In genomic region chr6:25689520-25690283, GRCm38 (mm10) we compare ENCODE assay signal across 8 mouse cellular contexts. TPM values are rescaled to one million over a fixed set of nuclear protein-coding genes. Genes with fewer than 3 reads are reported as not detected.
DNase-seq lines count a peak whose midpoint lies in the region; ATAC-seq and TF ChIP-seq lines count a peak whose summit lies in the region.

No protein-coding gene starts in this region.

- H3K27ac ChIP-seq in ES-Bruce4 (ENCODE audit: insufficient read depth, low read length), result no peak overlapping the region
- no peak overlapping the region for H3K27ac ChIP-seq in embryonic facial prominence, embryonic 11.5 days (replicated peaks; ENCODE audit: low read depth, low read length)
- H3K27ac ChIP-seq in lung, postnatal 0 days (ENCODE audit: low read length), result no peak overlapping the region

- peak overlapping the region; percentile 40 for H3K4me3 ChIP-seq in ES-Bruce4 (ENCODE audit: low read depth, low read length)
- H3K4me3 ChIP-seq in embryonic facial prominence, embryonic 11.5 days (ENCODE audit: low read depth, low read length), result peak overlapping the region; percentile 46
- peak overlapping the region; percentile 45 for H3K4me3 ChIP-seq in lung, postnatal 0 days (ENCODE audit: low read depth, low read length)

- H3K4me1 ChIP-seq in ES-Bruce4 (ENCODE audit: control insufficient read depth, insufficient read depth, low read length), result no peaks in the 10 kb centered on the region
- H3K4me1 ChIP-seq in embryonic facial prominence, embryonic 11.5 days (ENCODE audit: control insufficient read depth, insufficient read depth, low read length), result peaks cover 2% of the 10 kb centered on the region; the same call in 1 of the 2 replicates
- peaks cover 7% of the 10 kb centered on the region; the same call in 1 of the 2 replicates for H3K4me1 ChIP-seq in lung, postnatal 0 days (ENCODE audit: insufficient read depth, low read depth, low read length)

- DNase-seq in adrenal gland, postnatal 10 days, result peak; percentile 61
- peak; percentile 59 for DNase-seq in embryonic facial prominence, embryonic 11.5 days (ENCODE audit: low spot score)
- DNase-seq in heart, postnatal 10 days, result peak; percentile 32 to 48
- DNase-seq in layer of hippocampus, adult 9-11 months, result peak; percentile 85
- peak; percentile 41 for DNase-seq in lung, postnatal 0 days (ENCODE audit: low spot score)
- peak; percentile 60 for DNase-seq in right cerebral cortex, postnatal 25 days
- DNase-seq in c-Kit-positive CD71-positive TER-119-positive erythroid progenitor cells, embryonic 14.5 days (ENCODE audit: low spot score), result no peak

- no peak for TF ChIP-seq EP300 in ES-Bruce4 (IDR thresholded peaks at IDR 0.05; ENCODE audit: insufficient read depth, low read depth, low read length)
- TF ChIP-seq EP300 in lung, postnatal 0 days (IDR thresholded peaks at IDR 0.05), result no peak

- intact Hi-C loops in heart, postnatal 10 days (cut with DNase I), result no loop called here

- H3K4me2 ChIP-seq in embryonic facial prominence, embryonic 11.5 days (ENCODE audit: low read depth, low read length), result peak overlapping the region; percentile 94
- peak overlapping the region; percentile 95 for H3K4me2 ChIP-seq in lung, postnatal 0 days (replicated peaks; ENCODE audit: low read depth, low read length)

- no peak for TF ChIP-seq POLR2A in ES-Bruce4 (IDR thresholded peaks at IDR 0.05; ENCODE audit: insufficient read depth, low read length)

- TF ChIP-seq CTCF in ES-Bruce4 (IDR thresholded peaks at IDR 0.05; ENCODE audit: low read depth, low read length), result no peak
- 0 out of 2 replicates have a peak, but pooled peaks have one; percentile 6 for TF ChIP-seq CTCF in lung, postnatal 0 days (IDR thresholded peaks at IDR 0.05)

- no peaks in the 10 kb centered on the region for H3K9me3 ChIP-seq in ES-Bruce4 (replicated peaks; ENCODE audit: control insufficient read depth, insufficient read depth, low read length, poor library complexity, severe bottlenecking)
- no peaks in the 10 kb centered on the region for H3K9me3 ChIP-seq in embryonic facial prominence, embryonic 11.5 days (replicated peaks; ENCODE audit: control insufficient read depth, low read length)
- no peaks in the 10 kb centered on the region for H3K9me3 ChIP-seq in lung, postnatal 0 days (ENCODE audit: low read length)

- ATAC-seq in embryonic facial prominence, embryonic 11.5 days (replicated peaks; ENCODE audit: insufficient number of reproducible peaks, low FRiP score, low TSS enrichment, low read depth), result peak; percentile 82
- ATAC-seq in lung, postnatal 0 days, result peak; percentile 35; the same call in 1 of the 2 replicates

- 0% methylated on average over 43 of the region's 43 CpGs for WGBS in embryonic facial prominence, embryonic 11.5 days
- WGBS in lung, postnatal 0 days, result 2% methylated on average over 43 of the region's 43 CpGs

- no peak overlapping the region for H3K9ac ChIP-seq in ES-Bruce4 (ENCODE audit: low read depth, poor library complexity, severe bottlenecking)
- peak overlapping the region; percentile 59 for H3K9ac ChIP-seq in embryonic facial prominence, embryonic 11.5 days (replicated peaks; ENCODE audit: low read length)
- no peak overlapping the region for H3K9ac ChIP-seq in lung, postnatal 0 days (replicated peaks; ENCODE audit: low read depth)

- H3K36me3 ChIP-seq in ES-Bruce4 (ENCODE audit: control insufficient read depth, insufficient read depth, low read length, poor library complexity, severe bottlenecking), result no peaks in the 10 kb centered on the region
- no peaks in the 10 kb centered on the region for H3K36me3 ChIP-seq in embryonic facial prominence, embryonic 11.5 days (replicated peaks; ENCODE audit: control insufficient read depth, insufficient read depth, low read depth, low read length)
- H3K36me3 ChIP-seq in lung, postnatal 0 days (ENCODE audit: insufficient read depth, low read length), result no peaks in the 10 kb centered on the region

- peaks cover 7% of the 10 kb centered on the region; the same call in 1 of the 2 replicates for H3K27me3 ChIP-seq in ES-Bruce4 (ENCODE audit: control insufficient read depth, insufficient read depth, low read length, poor library complexity, severe bottlenecking)
- H3K27me3 ChIP-seq in embryonic facial prominence, embryonic 11.5 days (ENCODE audit: control insufficient read depth, insufficient read depth, low read length), result peaks cover 9% of the 10 kb centered on the region; the same call in 1 of the 2 replicates
- H3K27me3 ChIP-seq in lung, postnatal 0 days (replicated peaks; ENCODE audit: insufficient read depth, low read length), result no peaks in the 10 kb centered on the region; the same call in 1 of the 2 replicates

RNA-seq across cellular contexts. Expression of gene Gpr37, which starts 0.8 kb away (rescaled TPM):
- 0.16 TPM in 1 of 2 replicates, not detected in the other for polyA plus RNA-seq in ES-Bruce4 (2011; ENCODE audit: insufficient read depth, insufficient read length, low read depth, missing spikeins)
- under 1 TPM; 0.30 to 0.91 TPM for total RNA-seq in adrenal gland, postnatal 10 days (2021)
- polyA plus RNA-seq in embryonic facial prominence, embryonic 11.5 days (2014; fragmentation: Nextera tagmentation; extraction: Ambion mirVana), result 1.6 and 1.7 TPM in 2 replicates
- total RNA-seq in heart, postnatal 10 days (2021), result under 1 TPM; 0.07 to 0.17 TPM
- 0.25 and 0.38 TPM in 2 replicates for polyA plus RNA-seq in lung, postnatal 0 days (2015; fragmentation: Nextera tagmentation; extraction: Ambion mirVana)
